Mouse (Mus musculus) right cerebral cortex, postnatal 14 days (tissue): Measurements from ENCODE around the gene Trappc5.
A peak's percentile ranks its signal among the peaks of the same experiment; 100 is the strongest.

Experiments
- DNase-seq: peaks from one replicate; pipeline ENCODE4 v3.0.0; 2022

Gene Trappc5

GRCm38 (mm10) chr8:3678831-3679230, 2.7 kb downstream of the Trappc5 start:
- no peak for DNase-seq

DNA sequence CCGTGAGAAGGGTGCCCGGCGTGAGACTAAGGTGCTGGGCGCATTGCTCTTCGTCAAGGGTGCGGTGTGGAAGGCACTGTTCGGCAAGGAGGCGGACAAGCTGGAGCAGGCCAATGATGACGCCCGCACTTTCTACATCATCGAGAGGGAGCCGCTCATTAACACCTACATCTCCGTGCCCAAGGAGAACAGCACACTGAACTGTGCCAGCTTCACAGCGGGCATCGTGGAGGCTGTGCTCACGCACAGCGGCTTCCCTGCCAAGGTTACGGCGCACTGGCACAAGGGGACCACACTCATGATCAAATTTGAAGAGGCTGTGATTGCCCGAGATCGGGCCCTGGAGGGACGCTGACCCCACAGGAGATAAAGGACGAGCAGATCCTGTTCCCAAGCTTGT, 3.1 kb downstream of the Trappc5 start:
- no peak for DNase-seq

GRCm38 (mm10) chr8:3679656-3680055, 3.6 kb downstream of the Trappc5 start:
- DNase-seq = no peak

DNA sequence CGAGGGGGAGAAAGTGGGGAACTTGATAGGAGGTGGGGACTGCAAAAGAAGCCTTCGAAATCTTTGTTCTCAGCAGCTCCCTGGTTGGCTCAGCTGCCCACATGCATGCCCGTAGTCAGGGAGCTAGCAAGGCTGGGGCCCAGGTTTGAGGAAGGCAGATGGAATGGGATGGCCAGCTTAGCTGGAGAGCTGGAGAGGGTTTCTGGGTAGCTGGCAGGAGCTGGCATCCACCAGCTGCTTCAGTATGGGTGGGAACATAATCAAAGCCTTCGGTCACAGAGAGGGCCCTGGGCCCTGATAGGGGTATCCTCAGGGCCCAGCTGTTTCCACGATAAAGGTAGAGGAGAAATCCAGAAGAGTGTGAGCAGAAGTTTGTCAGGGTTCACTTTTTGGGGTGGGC, 6.3 kb downstream of the Trappc5 start:
- no peak for DNase-seq

- no peak for DNase-seq
Observed at GRCm38 (mm10) chr8:3683408-3684176, 7.5 kb downstream of the Trappc5 start.

DNA sequence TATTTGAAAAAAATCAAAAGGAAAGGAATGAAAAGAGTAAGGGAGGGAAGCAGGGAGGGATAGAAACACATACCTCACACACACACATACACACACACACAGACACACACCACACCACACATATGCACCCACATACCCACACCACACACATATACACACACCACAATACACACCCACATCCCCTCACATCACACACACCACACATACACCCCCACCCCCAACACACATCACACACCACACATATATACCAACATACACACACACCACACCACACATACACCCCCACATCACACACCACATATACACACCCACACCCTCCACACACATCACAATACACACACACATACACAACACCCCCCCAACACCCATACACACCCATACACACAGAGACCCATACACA, 8.4 kb downstream of the Trappc5 start:
- no peak for DNase-seq

DNA sequence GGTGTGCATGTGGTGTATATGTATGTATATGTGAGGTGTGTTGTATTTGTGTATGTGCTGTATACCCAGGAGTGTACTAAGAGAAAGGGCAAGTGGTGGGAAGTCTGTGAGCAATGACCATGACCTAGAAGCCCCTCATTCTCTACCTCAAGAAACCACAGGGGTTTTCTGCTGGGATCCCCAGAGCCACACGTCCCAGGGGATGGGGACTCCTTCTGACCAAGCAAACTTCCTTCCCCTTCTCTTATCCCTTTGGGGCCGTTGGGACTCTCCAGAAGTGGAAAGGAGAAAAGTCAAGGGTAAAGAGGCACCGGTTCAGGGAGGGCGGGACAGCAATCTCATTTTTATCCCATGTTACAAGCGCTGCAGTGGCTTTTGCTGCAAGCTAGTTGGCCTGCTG, 9.3 kb downstream of the Trappc5 start:
- no peak for DNase-seq

- no peak for DNase-seq
Observed at GRCm38 (mm10) chr8:3687537-3687936, 11.4 kb downstream of the Trappc5 start.

DNA sequence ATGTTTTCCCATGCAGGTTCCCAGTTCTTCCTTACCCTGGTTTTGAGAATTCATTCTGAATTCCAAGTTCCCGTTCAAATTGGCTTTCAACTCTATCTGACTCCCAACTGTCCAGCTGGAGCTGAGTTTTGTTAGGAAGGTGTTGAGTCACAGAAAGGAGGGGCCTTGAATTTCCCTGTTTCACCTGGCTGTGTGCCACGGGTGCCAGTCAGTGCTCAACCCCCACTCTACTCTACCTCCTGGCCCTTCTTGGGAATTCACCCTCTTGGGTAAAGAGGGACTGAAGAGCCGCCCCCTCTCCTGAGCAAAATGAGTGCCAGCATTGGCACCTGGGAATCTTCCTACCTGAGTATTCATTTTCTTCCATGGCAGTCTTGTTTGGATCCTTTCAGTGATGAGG, 14.7 kb downstream of the Trappc5 start:
- DNase-seq = no peak

- DNase-seq = no peak
Observed at GRCm38 (mm10) chr8:3694121-3694520, 18.0 kb downstream of the Trappc5 start, which contains the start of gene Fcer2a. TSS of gene Fcer2a (minus strand) at chr8:3694175.

GRCm38 (mm10) chr8:3701491-3701890, 25.4 kb downstream of the Trappc5 start:
- DNase-seq = no peak

DNA sequence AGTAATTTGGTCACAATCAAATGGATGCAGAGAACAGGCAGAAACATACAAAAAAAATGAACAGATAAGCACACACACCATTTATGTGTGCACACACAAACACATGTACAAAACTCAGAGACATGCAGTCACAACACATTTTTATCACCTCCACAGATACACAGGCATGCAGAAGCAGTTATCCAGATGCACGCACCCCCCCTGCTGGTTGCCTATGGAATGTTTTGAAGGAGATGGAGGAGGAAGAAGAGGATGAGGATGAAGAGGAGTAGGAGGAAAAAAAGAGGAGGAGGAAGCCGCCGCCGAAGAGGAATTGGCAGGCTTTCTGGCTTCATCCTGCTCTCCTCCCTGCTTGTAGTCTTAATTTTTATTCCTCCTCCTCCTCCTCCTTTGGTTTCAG, 29.6 kb downstream of the Trappc5 start:
- peak; percentile 22 for DNase-seq

- DNase-seq = no peak
Observed at GRCm38 (mm10) chr8:3707611-3708010, 31.5 kb downstream of the Trappc5 start.

GRCm38 (mm10) chr8:3710312-3710711, 34.2 kb downstream of the Trappc5 start:
- DNase-seq = no peak

DNA sequence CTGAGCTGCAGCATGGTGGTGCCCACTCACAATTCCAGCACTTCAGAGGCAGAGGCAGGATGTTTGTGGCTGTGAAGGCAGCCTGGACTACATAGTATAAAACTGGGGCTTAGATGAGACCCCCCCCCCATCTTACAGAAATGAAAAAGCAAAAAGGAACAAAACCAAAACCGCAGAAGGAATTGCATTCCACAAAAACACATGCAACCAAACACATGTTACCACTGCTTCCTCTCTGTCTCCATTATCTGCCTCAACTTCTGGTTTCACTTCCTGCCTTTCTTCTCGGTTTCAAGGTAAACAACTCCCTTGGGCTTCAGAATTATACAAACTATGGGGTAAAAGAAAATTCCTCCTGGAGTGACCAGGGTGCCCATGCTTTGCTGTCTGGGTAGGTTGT, 35.5 kb downstream of the Trappc5 start:
- DNase-seq = no peak

- DNase-seq = no peak
Observed at GRCm38 (mm10) chr8:3717321-3717954, 41.3 kb downstream of the Trappc5 start.

DNA sequence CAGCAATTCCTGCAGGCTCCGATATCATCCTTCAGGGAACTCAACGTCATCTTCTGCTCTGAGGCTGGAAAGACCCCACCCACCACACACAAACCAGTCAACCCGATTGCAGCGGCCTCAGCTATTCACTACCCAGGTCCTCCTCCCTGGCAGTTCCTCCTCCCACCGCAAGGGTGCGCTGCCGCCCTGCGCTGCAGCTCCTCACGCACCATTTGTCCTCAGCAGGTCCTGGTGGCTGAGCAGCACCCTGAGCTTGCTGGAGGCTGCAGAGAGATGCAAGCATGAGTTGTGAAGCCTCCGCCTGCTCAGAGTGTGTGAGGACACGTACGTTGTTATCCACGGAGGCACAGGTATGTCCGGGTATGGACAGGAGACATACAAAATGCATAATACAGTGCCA, 42.5 kb downstream of the Trappc5 start:
- DNase-seq = peak; percentile 71

DNA sequence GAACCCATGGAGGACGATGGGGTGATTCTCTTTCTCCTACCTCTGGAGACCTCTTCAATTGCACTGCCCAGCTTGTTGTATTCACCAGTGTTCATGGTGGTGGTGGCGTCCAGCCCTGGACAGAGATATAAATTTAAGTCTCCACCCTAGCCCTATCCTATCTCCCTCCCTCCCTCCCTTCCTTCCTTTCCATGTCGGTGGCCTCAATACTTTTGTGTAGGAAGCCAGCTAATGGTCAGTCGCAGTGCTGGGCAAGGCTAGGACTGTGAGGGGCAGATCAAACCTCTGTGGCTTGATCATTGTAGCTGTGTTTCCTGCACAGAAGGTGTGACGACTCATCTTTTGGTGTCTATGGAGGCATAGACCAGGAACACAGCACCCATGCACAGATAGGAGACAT, 44.5 kb downstream of the Trappc5 start, which contains the start of gene Clec4g:
Clec4g (minus strand) TSS at position 101 of the 400 bp plus-strand sequence.
- DNase-seq = no peak

GRCm38 (mm10) chr8:3721041-3721440, 44.9 kb downstream of the Trappc5 start:
- no peak for DNase-seq
